Mouse (Mus musculus) heart, adult 2 months (tissue): Measurements from ENCODE around the gene Ctdnep1.

Experiments
- EP300 ChIP-seq: fragments of 200-500 bp; IDR thresholded peaks from 2 replicates; pipeline ENCODE4 v1.6.1; 2011; ENCODE audit warnings: low read depth, low read length, control low read depth; ENCODE audit not compliant: insufficient read depth
- POLR2A ChIP-seq: fragments of 200-500 bp; IDR thresholded peaks from 2 replicates; pipeline ENCODE4 v1.6.1; 2011; ENCODE audit warnings: mild to moderate bottlenecking, low read depth, low read length, control low read depth; ENCODE audit not compliant: insufficient read depth

GRCm38 (mm10) chr11:69970775-69971174 is 10.2 kb upstream of the Ctdnep1 start:
- no peak for TF ChIP-seq POLR2A
- TF ChIP-seq EP300 = no peak
